Mouse (Mus musculus) induced T-regulatory cell, adult 2 months (primary cell): Measurements from ENCODE around the gene Tpk1.

Source experiments
- DNase-seq: peaks from one replicate; pipeline ENCODE4 v3.0.0-alpha.2; 2012; ENCODE audit warnings: low read depth

The Tpk1 gene

DNA sequence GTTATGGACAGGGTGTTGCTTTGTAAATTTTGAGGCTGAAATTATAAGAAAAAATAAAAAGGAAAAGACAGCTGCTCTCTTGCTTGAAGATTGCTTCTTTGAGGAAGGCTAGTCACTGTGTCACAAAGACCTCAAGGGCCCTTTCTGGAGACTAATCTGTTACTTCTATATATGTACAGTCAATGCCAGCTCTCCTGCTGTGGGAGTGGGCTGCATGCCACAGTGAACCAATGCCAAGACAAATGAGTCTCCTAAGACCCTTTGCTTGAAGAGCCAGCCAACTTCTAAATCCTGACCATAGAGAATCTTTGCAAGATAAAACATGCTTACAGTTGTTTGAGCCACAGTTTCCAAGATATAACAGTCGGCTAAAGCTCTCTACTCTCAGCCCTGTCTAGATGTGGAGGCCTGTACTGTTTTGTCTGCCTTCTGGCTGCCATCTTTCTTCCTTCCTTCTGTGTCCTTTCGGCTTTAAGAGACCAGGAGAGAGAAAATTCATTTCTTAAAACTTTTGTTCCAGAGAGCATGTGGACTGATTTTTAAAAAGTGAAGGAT is 230.0 kb downstream of the Tpk1 start:
- no peak for DNase-seq

DNA sequence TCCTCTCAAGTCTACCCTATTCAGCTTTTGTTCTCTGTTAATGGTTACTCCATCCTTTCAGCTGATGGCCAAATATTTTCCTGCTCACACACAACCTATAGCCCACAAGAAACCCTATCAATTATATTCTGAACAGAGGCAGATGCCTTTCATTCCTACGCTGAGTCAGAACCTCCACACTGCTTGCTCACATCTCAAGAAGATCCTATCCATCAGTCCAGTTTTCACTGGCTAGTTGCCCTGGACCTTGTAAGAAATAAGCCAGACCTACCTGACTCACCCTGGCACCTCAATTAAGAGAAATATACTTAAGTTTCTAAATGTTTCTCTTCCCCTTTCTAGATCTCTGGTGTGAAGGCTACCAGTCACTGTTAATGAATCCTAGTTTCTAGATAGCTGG is 231.7 kb downstream of the Tpk1 start:
- DNase-seq, result no peak

DNA sequence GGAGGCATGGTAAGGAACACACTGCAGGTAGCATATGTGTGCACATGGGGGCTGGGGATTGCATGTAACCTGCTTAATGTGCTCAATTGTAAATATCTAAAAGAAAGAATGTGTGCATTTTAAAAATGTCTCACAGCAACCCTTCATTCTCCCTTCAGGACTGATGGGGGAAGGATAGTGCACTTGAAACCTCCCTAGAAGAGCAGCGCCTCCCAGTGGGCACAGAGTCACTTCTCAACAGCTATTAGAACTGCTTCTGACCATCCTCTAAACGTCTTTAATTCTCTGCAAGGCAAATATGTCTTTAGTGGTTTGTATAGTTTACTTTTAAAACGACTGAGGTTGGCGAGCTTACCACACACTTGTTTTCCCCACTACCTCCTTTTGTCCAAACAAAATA is 241.1 kb downstream of the Tpk1 start:
- DNase-seq, result peak; percentile 17

DNA sequence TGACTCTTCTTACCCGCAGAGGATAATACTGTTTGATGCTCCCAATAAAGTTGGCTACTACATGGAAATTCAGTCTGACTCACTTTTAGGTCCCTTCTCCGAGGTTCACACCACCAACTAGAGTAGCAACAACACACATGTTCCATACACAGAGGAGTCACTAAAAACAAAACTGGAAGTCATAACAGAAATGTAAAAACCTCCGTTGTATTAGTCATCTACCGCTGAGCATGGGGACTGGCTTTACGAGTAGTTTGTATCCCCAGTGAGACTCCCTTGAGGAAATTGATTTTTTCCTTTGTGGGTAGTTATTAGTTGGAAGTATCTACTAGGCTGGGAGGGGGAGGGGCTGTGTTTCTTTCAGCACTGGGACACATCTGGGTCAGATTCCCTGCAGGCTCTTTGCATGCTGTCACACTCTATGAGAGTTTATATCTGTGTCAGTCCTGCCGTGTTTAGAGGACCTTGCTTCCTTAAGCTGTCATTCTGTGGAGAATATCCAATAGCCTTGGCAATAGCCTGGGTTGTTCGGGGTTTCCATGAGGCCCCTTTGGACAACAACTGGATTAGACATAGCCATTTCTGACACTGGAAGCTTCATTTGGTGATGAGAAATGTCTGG is 245.6 kb downstream of the Tpk1 start:
- DNase-seq, result peak; percentile 13

DNA sequence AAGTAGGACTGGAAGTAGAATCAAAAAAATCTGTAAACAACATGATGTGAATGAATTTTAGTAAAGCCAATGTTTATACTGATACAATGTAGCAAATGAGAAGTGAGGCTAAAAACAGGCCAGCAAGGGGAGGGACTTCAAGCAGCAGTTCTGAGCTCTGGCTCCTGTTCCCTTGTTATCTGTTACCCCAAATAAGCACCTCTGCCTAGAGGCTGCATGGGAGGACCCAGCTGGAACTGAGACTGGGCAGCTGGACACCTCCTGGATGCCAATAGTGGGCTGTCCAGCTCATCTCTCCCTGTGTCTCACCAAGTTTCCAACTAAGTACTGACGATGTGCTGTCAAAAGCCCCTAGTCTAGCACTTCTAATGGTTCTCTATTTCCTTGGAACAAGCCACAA is 257.1 kb downstream of the Tpk1 start:
- no peak for DNase-seq

DNA sequence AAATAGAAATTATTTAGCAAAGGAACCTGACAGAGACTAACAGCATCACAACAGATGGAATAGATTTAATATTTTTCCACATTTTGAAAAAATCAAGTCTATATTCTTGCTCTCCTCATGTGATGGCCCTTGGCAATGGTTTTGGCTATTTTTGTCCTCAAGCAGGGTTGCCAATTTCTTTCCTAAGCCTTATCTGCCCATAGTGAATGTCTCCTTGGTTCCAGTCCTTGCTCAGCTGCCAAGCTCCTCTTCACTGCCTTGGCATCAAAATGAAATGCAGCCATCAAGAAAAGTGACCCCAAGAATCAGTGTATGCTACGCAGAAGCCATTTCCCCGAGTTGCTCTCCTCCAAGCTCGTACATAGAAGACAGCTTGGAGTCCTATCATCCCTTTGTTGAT is 263.0 kb downstream of the Tpk1 start:
- DNase-seq, result no peak

DNA sequence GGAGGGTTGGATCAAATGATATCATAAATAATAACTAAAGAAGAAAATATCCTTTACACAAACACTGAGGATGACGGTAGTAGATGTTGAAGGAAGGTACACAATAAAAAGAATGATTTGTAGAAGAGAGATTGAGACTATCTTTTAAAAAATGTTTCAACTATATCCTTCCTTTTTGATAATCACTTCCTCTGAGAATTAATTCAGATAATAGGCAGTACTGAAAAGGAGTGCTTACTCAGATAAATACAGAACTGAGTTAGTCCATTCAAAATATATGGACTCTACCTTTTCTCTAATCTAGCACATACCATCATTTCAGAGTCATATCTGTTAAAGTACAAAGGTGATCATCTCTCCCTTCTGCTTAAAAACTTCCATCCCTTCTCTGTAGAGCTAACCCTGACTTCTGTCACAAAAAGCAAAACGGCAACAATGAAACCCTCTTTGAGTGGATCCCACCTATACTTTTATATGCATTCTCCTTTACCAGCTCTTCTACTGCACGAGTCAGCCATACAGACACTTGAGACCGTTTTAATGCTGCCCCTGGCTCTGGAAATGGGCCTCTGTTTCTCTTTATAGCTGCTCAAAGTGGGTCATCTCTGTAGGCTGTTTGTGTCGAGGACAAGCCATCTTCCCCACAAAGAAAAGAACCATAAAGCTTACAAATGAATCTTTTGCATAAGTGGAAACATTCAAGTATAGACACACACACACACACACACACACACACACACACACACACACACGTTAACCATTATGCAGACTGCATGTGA is 263.7 kb downstream of the Tpk1 start:
- DNase-seq, result no peak

DNA sequence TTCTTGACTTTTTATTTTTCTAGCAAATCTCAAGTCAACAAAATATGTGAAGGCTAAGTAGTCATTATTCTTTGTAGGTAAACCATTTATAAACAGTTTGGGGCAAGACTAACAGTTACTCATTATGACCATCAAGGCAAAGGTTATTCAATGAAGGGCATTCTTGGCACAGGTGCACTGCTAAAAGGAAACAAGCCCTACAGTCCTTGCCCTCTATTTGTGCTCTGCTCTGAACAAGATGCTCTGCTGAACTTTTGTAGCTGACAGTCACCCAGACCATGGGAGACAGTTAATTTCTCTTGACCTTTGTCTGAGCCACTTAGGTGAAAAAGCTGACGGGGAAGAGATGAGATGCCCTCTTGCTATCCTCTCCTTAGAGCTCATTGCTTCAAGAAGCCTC is 269.7 kb downstream of the Tpk1 start:
- DNase-seq, result no peak

DNA sequence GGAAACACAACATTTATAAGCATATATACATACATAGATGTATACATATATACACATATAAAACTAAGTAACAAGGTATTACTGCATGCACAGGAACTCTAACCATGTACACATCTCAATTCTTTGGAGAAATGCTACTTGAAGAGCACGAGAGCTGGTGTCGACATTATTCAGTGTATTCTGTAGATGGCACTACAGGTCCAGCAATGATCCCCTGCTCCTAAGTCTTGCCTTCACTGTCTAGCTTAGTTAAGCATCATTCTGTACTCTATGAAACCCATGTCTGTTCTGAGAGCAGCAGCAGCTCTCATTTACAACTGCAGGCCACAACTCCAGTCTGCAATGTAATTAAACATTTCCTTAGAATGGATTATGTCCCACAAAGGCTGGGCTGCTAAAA is 270.5 kb downstream of the Tpk1 start:
- peak; percentile 12 for DNase-seq

DNA sequence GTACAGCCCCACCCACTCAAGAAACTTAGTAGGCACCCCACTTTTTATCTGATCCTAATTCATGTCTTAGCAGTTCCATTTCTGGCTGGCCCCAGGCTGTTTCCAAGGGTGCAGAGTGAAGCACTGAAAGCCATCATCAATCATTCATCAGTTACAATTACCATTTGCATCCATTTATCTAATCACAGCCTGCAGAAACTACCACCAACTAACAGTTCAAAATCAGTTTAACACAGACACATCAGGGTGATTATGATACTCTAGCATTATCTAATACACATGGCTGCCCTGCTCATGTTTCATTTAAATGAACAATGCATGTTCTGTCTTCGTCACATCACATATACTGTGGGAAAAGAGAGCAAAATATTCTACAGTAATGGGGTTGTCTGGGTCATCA is 274.7 kb downstream of the Tpk1 start:
- no peak for DNase-seq

DNA sequence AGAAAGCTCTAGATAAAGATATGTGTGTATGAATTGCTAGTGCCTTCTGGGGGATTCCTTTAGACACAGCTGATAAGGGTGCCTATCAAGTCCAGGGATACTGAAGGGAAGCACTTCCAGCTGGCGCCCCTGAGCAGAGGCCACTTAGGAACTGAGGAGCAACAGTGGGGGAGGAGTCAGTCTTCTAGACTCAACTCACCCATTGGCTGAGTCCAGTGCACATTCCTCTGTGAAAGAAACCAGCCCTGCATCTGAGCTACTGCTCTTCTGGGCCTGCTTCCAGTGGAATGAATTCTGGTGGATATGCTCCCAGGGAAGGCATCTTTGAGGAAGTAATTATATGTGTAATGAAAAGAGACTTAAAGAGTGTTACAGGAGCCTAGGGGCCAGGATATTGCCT is 278.8 kb downstream of the Tpk1 start:
- no peak for DNase-seq

DNA sequence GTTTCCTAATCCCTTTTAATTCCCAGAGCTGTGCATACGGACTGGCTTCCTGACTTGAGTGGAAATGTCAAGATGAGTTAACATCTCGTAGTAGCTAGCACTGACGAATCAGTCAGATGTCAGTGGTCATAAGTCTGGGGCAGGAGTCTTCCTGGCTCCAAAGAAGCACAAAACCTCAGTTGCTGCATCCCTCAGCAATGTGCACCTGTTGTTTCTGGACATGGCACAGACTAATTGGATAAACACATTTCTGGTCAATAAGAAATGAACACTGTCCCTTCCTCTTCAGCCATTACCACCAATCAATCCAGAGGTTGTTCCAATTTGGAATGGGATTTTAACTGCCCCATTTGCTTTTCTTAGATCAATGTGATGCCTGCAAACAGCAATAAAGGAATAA is 281.2 kb downstream of the Tpk1 start:
- DNase-seq, result no peak

DNA sequence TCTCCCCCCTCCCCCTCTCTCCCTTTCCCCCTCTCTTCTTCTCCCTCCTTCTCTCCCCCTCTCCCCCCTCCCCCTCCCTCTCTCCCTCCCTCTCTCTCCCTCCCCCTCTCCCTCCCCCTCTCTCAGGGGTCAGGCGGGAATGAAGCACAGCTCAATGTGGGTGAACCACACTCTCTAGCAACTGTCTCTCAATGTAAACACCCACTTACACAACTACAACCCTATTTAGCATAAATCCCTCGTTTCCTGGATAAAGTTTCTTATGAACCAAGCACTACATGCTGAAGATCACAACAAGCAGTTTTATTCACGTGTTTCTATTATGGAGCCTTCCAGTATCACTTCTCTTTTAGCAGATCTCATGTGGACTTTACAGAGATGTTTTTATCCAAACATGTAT is 281.8 kb downstream of the Tpk1 start:
- DNase-seq, result no peak

DNA sequence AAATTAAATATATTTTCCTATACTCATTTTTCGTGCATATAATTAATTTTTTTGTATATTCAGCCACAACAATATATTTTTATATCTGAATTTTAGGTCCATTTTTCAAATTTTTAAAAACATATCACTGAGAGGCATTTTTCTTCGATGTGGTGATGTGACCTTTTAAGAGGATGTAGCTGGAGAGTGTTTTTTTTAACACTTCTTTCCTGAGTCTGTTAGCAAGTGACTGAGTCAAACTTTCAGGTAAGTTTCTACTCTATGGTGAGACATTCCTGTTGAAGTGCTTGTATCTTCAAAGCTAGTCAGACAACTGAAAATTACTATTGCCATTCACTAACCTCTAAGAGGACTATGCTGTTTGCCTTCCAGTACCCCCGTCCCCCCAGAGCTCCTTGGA is 283.3 kb downstream of the Tpk1 start:
- DNase-seq, result peak; percentile 23

DNA sequence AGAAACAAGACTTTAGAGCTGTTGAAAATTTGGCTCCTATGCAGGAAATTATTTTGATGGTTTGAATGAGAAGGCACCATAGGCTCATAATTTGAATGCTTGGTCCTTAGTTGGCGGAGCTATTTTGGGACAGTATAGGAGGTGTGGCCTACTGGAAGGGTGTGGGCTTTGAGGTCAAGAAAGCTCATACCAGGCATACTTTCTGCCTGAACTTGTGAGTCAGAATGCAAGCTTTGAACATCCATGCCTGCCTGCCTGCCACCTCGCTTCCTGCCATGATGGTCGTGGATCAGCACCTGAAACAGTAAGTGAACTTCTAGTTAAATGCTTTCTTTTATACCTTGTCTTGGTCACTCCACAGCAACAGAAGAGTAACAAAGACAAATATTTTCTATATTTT is 283.8 kb downstream of the Tpk1 start:
- peak; percentile 47 for DNase-seq

DNA sequence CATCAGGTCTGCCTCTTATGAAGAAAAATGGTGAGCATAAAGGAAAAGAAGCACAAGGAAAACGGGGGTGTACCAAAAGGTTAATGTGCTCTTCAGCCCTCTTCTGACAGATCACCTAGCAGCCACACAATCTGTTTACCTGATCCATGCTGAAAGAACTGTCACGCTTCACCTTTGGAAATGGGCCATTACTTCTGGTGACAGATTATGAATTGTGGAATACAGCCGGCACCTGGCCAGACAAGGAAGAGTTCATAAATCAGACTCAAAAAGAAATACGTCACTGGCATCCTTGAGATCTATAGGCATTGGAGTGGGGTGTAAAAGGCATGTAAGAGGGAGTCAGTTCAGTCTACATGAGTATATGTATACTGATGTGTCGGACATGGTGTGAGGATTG is 292.9 kb downstream of the Tpk1 start:
- no peak for DNase-seq

DNA sequence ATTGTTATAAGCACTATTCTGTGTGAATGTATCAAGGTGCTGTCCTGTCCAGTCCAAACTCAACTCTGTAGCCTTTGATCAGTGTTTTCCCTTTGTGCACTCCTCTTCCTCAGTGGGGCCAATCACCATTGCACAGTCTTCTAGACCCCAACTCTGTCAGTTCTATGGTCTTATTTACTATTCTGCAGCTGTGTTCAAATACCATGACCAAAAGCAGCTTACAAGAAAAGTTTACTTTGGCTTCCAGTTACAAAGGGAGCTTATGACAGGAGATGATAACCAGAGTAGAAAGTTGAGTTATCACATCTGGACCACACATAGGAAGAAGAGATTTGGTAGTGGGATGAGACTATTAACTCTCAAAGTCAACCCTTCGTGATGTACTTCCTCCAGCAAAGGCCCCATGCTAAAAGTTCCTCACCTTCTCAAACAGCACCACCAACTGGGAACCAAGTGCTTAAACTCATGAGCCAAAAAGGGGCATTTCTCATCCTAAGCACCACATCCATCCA is 298.6 kb downstream of the Tpk1 start:
- no peak for DNase-seq

DNA sequence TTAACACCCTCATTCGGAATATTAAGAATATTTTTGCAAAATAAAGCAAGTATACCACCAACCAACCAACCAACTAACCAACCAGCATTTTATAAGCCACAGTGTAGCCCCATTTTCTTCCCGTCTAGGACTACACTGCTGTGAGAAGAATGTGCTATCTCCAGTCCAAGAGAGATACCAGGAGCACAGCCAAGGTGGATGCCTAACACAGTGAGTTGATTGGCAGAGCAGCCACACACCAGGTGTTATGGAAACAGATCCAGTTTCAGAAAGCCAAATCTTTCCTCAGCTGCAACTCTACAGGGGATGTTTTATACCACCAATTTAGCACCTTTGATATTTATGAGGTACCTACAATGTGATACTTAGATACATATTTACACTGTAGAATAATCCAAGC is 299.1 kb downstream of the Tpk1 start:
- DNase-seq, result no peak

DNA sequence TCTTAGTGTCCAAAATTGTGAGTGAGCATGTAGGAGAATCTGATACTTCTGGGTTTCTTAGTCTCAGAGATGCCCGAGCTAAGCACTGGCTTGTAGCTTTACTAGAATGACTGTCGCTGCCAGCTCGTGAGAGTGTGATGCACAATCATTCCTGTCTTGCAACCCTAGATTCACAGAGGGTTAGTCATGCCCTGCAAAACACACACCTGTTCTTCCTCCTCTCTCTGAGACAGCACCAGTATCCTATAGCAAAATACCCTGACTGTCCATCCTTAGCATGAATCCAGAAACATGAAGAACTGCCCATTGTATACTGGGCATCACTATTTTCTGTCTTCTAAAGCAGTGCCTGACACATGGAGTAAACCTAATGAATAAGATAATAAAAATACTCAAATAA is 302.2 kb downstream of the Tpk1 start:
- no peak for DNase-seq

DNA sequence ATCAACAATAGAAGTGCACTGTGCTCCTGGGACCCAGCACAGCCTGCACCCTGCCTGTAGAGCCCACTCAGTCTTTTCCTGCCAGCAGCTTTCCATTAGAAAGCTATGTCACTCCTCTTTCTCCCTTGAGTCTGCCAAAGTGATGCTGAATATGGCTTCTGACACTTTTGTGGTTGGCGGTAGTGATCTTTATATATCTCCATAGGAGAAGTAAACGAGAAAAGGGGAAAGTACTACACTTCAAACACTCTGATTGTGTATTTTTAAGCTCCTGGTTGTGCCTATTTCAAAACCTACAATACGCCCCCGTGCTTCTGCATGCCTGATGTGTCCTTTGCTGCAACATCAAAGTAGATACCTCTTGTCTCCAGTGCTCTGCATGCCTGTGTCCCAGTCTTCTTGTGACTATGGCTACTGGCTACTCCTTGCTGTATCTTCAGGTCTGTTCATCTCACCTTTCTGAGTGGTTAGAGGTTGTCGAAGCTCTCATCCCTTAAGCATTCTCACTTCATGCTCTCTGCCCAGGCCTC is 302.7 kb downstream of the Tpk1 start:
- DNase-seq, result no peak

DNA sequence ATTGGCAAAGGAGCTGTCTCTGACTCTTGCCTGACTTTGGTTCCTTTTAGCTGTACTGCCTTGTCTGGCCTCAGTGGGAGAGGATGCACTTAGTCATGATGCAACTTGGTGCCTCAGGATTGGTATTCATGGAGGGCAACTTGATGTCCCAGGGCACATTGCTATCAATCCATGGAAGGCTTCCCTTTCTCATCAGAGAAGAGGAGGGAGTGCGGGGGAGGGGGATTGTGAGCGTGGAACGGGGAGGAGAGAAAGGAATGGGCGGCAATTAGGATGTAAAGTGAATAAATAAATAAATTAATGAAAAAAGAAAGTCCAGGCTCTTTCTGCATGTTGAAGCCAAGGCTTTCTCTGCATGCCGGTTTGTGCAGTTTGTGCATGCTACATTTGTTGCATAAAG is 304.8 kb downstream of the Tpk1 start:
- no peak for DNase-seq

DNA sequence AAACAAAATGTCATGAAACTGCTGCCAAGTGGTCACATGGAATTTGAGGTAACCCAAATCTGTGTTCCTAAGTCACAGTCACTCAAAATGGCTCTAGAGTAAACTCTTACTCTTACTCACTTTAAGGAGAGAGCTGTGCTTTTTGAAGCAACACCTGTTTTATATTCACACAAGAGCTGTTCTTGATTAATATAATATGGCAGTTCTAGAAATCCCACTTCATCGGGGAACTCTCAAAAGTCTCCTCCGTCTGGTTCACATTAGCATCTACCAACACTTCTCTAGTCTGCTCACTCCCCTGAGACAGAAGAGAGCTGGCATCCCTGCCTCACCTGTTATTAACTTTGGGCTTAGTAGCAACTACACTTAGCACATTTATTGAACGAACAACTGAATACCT is 305.9 kb downstream of the Tpk1 start:
- DNase-seq, result no peak

DNA sequence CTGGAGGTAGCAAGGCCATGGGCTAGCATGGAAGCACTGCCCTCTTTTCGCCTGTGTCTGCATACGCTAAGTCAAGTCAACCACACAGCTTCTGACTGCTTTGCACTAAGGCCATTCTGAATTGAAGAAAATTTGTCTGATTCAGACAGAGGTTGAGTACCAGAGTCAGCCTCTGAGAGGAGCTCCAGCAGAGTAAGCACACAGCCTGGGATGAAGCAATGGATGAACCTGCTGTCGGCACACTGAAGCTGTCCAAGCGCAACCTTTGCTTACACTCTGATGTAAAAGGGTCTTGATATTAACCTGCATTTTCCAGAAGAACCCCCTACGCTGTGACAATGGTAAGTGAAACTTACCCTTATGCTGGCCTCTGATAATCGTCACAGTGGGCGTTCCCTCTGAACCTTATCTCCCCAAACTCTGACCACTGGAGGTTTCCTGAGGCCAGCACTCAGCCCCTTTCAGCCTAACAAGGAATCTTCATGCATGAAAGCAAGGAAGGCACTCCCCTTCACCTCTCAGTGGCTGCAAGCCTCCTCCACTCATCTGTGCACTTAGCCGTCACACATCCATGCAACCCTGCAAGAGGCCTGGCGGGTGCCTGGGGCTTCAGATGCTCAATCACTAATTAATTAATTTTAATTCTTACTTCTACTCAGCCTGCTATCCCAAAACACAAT is 311.4 kb downstream of the Tpk1 start:
- no peak for DNase-seq
